Mouse (Mus musculus): ENCODE measurements at regions not wholly inside any gene's neighbourhood (a gene's known extent, or its start where the extent isn't known, plus 50 kb on each side); places are given as distances from the start of the nearest gene placed in this dataset.

DNA sequence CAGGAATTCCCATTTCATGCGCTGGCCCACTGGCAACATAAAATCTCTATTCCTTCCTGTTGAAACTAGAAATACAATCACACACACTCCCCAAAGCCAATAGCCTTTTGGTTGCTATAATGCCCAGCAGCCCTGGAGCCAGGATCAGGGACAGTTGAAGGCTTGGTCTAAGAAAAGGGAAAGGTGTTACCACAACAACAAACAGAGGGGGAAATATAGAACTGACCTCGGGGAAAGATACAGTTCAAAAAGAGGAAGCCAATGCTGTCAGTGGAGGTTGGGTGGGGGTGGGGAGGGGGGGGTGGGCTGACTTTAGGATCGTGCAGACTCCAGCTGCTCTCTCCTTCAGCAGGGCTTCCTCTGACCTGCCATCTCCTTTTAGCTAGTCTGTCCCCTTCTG lies 391.1 kb upstream of the Hnrnpa3 start:
- peaks cover 7% of the 10 kb centered on the region for H3K4me1 ChIP-seq
- H3K27me3 ChIP-seq (replicated peaks; ENCODE audit: low read depth, poor library complexity, severe bottlenecking) = no peaks in the 10 kb centered on the region
- H3K9me3 ChIP-seq = no peaks in the 10 kb centered on the region
- 86% methylated on average over 3 of the region's 3 CpGs for WGBS
- H3K4me3 ChIP-seq = no peak overlapping the region
- no peak for DNase-seq (ENCODE audit: low spot score)
- no peak overlapping the region for H3K27ac ChIP-seq (replicated peaks)
- H3K36me3 ChIP-seq (replicated peaks) = no peaks in the 10 kb centered on the region

DNA sequence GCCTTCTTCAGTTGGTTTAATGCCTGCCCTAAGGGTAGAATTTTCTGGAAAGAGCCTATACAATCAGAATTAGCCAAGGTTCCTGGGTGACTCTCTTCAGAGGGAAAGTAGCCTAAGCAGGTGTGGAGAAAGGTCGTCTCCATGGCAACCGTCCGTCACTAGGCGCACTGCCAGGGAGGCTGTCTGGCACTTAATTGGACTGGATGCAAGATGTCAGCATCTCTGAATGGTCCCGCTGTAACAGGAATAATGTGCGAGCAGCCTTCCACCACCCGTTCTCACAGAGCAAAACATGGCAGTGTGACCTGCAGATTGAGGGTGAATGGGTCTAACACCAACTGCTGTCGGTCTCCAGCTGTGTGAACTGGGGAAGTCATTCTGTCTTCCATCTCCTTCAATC lies 389.6 kb upstream of the Hnrnpa3 start:
- peaks cover 7% of the 10 kb centered on the region for H3K4me1 ChIP-seq
- no peak overlapping the region for H3K27ac ChIP-seq (replicated peaks)
- H3K27me3 ChIP-seq (replicated peaks; ENCODE audit: low read depth, poor library complexity, severe bottlenecking) = no peaks in the 10 kb centered on the region
- 46% methylated on average over 8 of the region's 8 CpGs for WGBS
- no peaks in the 10 kb centered on the region for H3K36me3 ChIP-seq (replicated peaks)
- no peak overlapping the region for H3K4me3 ChIP-seq
- no peaks in the 10 kb centered on the region for H3K9me3 ChIP-seq
- DNase-seq (ENCODE audit: low spot score) = peak; percentile 59

DNA sequence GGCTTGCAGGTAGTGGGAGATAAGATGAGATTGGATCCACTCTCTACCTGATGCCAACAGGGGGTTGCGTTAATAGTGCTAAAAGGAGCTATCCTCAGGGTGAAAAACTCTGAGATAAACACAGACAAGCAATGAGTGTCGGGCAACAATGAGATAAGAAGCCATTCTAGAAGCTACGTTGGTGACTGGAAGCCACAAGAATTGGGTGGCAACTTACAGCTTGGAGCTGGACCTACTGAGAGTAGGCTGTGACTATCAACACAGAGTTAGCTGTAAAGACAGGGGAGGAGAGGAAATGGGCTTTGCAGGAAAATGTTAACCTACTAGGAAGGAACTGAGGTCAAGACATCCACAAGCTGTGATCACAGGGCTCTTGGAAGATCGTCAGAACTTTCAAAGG lies 388.9 kb upstream of the Hnrnpa3 start:
- H3K27ac ChIP-seq (replicated peaks) = no peak overlapping the region
- H3K4me3 ChIP-seq = no peak overlapping the region
- H3K4me1 ChIP-seq = peaks cover 7% of the 10 kb centered on the region
- H3K9me3 ChIP-seq = no peaks in the 10 kb centered on the region
- DNase-seq (ENCODE audit: low spot score) = no peak
- WGBS = 74% methylated on average over 4 of the region's 4 CpGs
- H3K27me3 ChIP-seq (replicated peaks; ENCODE audit: low read depth, poor library complexity, severe bottlenecking) = no peaks in the 10 kb centered on the region
- no peaks in the 10 kb centered on the region for H3K36me3 ChIP-seq (replicated peaks)

DNA sequence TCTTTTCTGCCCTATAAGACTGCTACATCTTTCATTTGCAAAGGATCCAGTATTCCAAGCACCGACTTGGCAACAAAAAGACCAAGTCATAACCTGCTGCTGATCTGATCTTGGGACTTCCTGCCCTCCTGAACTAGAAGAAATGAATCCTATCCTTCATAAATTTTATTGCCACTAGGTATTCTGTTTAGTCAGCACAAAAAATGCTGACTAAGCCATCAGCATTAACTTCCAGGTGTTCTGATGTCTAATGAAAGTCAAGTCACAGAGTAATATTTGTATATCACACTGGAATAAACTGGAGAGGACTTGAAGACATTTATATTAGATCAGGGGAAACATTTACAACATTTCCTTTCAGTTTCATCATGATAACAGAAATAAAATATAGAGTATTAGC lies 371.2 kb upstream of the Hnrnpa3 start:
- 95% methylated on average over 1 of the region's 1 CpGs for WGBS

GRCm38 (mm10) chr2:75291674-75292073 lies 367.4 kb upstream of the Hnrnpa3 start:
- DNase-seq (ENCODE audit: low spot score) = no peak
- Histone ChIP-seq H3K36me3 (replicated peaks) (no peaks in the 10 kb centered on the region), H3K4me1 (no peaks in the 10 kb centered on the region), H3K9me3 (no peaks in the 10 kb centered on the region), H3K27me3 (replicated peaks; ENCODE audit: low read depth, poor library complexity, severe bottlenecking) (no peaks in the 10 kb centered on the region), H3K27ac (replicated peaks) (no peak overlapping the region), H3K4me3 (no peak overlapping the region)
- 89% methylated on average over 2 of the region's 2 CpGs for WGBS

More for the DNA sequence above, 371.2 kb upstream of the Hnrnpa3 start:
- H3K9me3 ChIP-seq = no peaks in the 10 kb centered on the region
- DNase-seq (ENCODE audit: low spot score) = no peak
- H3K27ac ChIP-seq (replicated peaks) = no peak overlapping the region
- no peaks in the 10 kb centered on the region for H3K36me3 ChIP-seq (replicated peaks)
- no peaks in the 10 kb centered on the region for H3K27me3 ChIP-seq (replicated peaks; ENCODE audit: low read depth, poor library complexity, severe bottlenecking)
- H3K4me3 ChIP-seq = no peak overlapping the region
- no peaks in the 10 kb centered on the region for H3K4me1 ChIP-seq

DNA sequence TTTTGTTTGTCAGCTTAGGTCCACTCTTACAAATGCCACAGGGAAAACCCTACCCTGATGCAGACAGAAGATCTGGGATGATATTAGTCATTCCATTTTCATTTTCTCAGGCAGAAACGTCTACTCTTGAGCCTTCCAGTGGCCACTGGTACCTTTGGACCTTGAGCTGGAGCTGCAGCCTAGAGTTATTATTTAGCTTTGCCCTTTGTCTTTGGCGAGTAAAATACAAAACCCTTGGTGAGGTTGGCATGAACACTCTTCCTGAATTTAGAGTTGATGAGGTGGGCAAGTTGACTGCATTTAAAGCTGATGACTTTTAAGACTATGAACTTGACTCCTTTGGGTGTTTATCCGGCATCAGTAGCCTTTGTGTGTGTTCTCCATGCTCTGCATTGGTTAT lies 352.2 kb upstream of the Hnrnpa3 start:
- WGBS = 75% methylated on average over 3 of the region's 3 CpGs
- no peaks in the 10 kb centered on the region for H3K36me3 ChIP-seq (replicated peaks)
- DNase-seq (ENCODE audit: low spot score) = no peak

GRCm38 (mm10) chr2:75311191-75311590 lies 347.9 kb upstream of the Hnrnpa3 start:
- Histone ChIP-seq H3K9me3 (no peaks in the 10 kb centered on the region), H3K27me3 (replicated peaks; ENCODE audit: low read depth, poor library complexity, severe bottlenecking) (peaks cover 13% of the 10 kb centered on the region), H3K4me1 (no peaks in the 10 kb centered on the region), H3K4me3 (no peak overlapping the region), H3K36me3 (replicated peaks) (no peaks in the 10 kb centered on the region), H3K27ac (replicated peaks) (no peak overlapping the region)
- no peak for DNase-seq (ENCODE audit: low spot score)
- 63% methylated on average over 4 of the region's 4 CpGs for WGBS

More for the DNA sequence above, 352.2 kb upstream of the Hnrnpa3 start:
- Histone ChIP-seq H3K4me3 (no peak overlapping the region), H3K27ac (replicated peaks) (no peak overlapping the region), H3K9me3 (no peaks in the 10 kb centered on the region), H3K27me3 (replicated peaks; ENCODE audit: low read depth, poor library complexity, severe bottlenecking) (no peaks in the 10 kb centered on the region), H3K4me1 (no peaks in the 10 kb centered on the region)

DNA sequence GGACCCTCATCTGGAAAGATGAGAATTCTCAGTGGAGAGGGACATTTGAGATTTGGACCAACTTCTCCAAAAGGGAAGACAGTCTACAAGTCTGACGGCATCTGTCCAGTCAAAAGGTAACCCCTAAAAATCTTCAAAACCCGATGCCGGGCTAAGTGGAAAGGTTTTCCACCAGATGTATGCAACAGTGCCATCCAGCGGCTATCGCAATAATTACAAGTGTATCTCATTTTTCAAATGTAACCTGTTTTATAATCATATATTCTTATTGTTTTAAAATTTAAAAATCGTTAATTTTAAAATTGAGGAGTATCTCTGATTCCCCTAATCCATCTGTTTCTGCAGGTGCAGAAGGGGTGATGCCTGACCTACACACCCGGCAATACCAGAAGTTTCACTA lies 346.8 kb upstream of the Hnrnpa3 start:
- peak; percentile 25 for DNase-seq (ENCODE audit: low spot score)
- Histone ChIP-seq H3K4me3 (no peak overlapping the region), H3K27ac (replicated peaks) (no peak overlapping the region), H3K36me3 (replicated peaks) (no peaks in the 10 kb centered on the region), H3K4me1 (no peaks in the 10 kb centered on the region), H3K9me3 (no peaks in the 10 kb centered on the region), H3K27me3 (replicated peaks; ENCODE audit: low read depth, poor library complexity, severe bottlenecking) (peaks cover 13% of the 10 kb centered on the region)
- 18% methylated on average over 7 of the region's 7 CpGs for WGBS

DNA sequence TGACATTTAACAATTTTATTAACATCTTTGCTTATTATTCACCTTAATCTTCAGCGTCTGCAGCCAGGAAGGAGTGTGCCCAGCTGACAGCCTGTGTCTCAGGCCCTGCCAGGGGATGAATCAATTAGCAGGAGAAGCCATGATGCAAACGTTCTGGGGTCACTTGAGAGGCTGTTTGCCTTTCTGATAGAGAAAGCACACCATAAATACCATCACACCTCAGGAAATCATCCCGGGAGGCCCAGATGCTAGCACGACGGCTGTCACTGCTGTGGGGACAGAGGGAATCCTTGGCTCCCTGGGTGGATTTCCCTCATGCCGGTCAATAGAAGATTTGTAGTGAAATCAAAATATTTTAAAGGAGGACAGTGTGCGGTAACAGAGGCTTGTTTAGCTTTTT lies 343.7 kb upstream of the Hnrnpa3 start:
- Histone ChIP-seq H3K36me3 (replicated peaks) (no peaks in the 10 kb centered on the region), H3K4me1 (no peaks in the 10 kb centered on the region), H3K27ac (replicated peaks) (no peak overlapping the region), H3K9me3 (no peaks in the 10 kb centered on the region), H3K27me3 (replicated peaks; ENCODE audit: low read depth, poor library complexity, severe bottlenecking) (peaks cover 19% of the 10 kb centered on the region), H3K4me3 (no peak overlapping the region)
- WGBS = 59% methylated on average over 7 of the region's 7 CpGs
- DNase-seq (ENCODE audit: low spot score) = no peak

DNA sequence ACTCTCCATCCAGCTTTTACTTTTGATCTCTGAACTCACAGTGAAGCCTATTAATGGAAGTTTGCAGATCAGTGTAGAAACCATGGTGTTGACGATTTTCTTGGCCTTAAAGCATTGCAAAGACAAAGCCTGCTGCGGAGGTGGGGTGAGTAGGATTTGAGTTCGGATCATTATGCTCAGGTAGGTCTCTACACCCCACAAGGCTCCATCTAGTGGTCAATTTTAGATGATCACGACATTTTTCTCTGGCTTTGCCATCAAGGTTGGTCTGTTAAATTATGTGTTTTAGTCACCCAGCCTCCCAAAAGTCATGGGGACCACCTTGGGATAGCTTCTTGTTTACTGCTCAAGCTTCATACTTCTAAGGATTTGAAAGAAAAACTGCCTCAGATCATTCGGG lies 340.9 kb upstream of the Hnrnpa3 start:
- Histone ChIP-seq H3K9me3 (no peaks in the 10 kb centered on the region), H3K36me3 (replicated peaks) (no peaks in the 10 kb centered on the region), H3K4me1 (no peaks in the 10 kb centered on the region), H3K27ac (replicated peaks) (no peak overlapping the region), H3K4me3 (no peak overlapping the region), H3K27me3 (replicated peaks; ENCODE audit: low read depth, poor library complexity, severe bottlenecking) (peaks cover 14% of the 10 kb centered on the region)
- 58% methylated on average over 5 of the region's 5 CpGs for WGBS
- no peak for DNase-seq (ENCODE audit: low spot score)

- WGBS = 82% methylated on average over 10 of the region's 10 CpGs
- H3K4me3 ChIP-seq = no peak overlapping the region
- no peak for DNase-seq (ENCODE audit: low spot score)
- no peaks in the 10 kb centered on the region for H3K9me3 ChIP-seq
- no peaks in the 10 kb centered on the region for H3K36me3 ChIP-seq (replicated peaks)
- no peak overlapping the region for H3K27ac ChIP-seq (replicated peaks)
- H3K4me1 ChIP-seq = no peaks in the 10 kb centered on the region
- H3K27me3 ChIP-seq (replicated peaks; ENCODE audit: low read depth, poor library complexity, severe bottlenecking) = peaks cover 6% of the 10 kb centered on the region; the same call in 1 of the 2 replicates
Observed at GRCm38 (mm10) chr2:75324146-75324749, 334.8 kb upstream of the Hnrnpa3 start.

GRCm38 (mm10) chr2:75329598-75329997 lies 329.5 kb upstream of the Hnrnpa3 start:
- H3K36me3 ChIP-seq (replicated peaks) = no peaks in the 10 kb centered on the region
- no peaks in the 10 kb centered on the region for H3K9me3 ChIP-seq
- no peaks in the 10 kb centered on the region for H3K27me3 ChIP-seq (replicated peaks; ENCODE audit: low read depth, poor library complexity, severe bottlenecking)
- no peaks in the 10 kb centered on the region for H3K4me1 ChIP-seq
- H3K4me3 ChIP-seq = no peak overlapping the region
- DNase-seq (ENCODE audit: low spot score) = no peak
- 70% methylated on average over 2 of the region's 2 CpGs for WGBS
- H3K27ac ChIP-seq (replicated peaks) = no peak overlapping the region

DNA sequence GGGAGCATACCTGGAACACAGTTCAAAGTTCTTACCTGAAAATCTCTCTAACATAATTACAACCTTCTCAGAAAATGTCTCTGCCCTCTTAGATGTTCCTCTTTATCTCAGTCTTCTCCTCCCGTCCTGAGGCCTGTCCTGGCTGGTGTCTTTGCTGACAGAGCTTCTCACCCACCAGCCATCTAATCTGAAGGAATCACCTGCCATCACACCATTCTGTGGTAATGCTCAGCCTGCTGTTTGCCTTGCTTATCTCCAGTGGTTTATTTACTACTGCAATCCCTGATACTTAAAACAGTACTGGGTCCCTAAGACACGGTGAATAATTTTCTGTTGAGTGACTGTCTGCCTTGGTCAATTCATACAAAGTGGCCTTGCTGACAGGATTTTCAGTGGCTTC lies 317.8 kb upstream of the Hnrnpa3 start:
- 76% methylated on average over 2 of the region's 2 CpGs for WGBS
- Histone ChIP-seq H3K9me3 (no peaks in the 10 kb centered on the region), H3K27ac (replicated peaks) (no peak overlapping the region), H3K4me3 (no peak overlapping the region), H3K4me1 (no peaks in the 10 kb centered on the region), H3K27me3 (replicated peaks; ENCODE audit: low read depth, poor library complexity, severe bottlenecking) (no peaks in the 10 kb centered on the region), H3K36me3 (replicated peaks) (no peaks in the 10 kb centered on the region)
- no peak for DNase-seq (ENCODE audit: low spot score)
